Mouse (Mus musculus) heart, adult 2 months (tissue): Measurements from ENCODE around the gene Mrpl4. TPM values are rescaled to one million over a fixed set of nuclear protein-coding genes. Genes with fewer than 3 reads are reported as not detected.

Experiments used
- DNase-seq, 2 experiments: peaks; one replicate each; pipeline ENCODE4 v3.0.0; 2021
- H3K27ac ChIP-seq: fragments of 200-600 bp; 2 replicates; pipeline ENCODE4 v1.8.1; 2022
- H3K27me3 ChIP-seq: fragments of 200-500 bp; 2 replicates; pipeline ENCODE4 v1.6.1; 2012; ENCODE audit warnings: mild to moderate bottlenecking, low read length, inconsistent platforms, mixed read lengths; ENCODE audit not compliant: control insufficient read depth, insufficient read depth
- H3K36me3 ChIP-seq: fragments of 200-500 bp; 2 replicates; pipeline ENCODE4 v1.6.1; 2012; ENCODE audit warnings: low read length, inconsistent platforms; ENCODE audit not compliant: control insufficient read depth, insufficient read depth
- H3K4me1 ChIP-seq: fragments of 200-500 bp; 2 replicates; pipeline ENCODE4 v1.6.1; 2011; ENCODE audit warnings: low read length; ENCODE audit not compliant: control insufficient read depth, insufficient read depth
- H3K4me3 ChIP-seq: fragments of 200-600 bp; 2 replicates; pipeline ENCODE4 v1.8.1; 2022
- H3K79me2 ChIP-seq: fragments of 200-500 bp; replicated peaks from 2 replicates; pipeline ENCODE4 v1.6.1; 2012; ENCODE audit warnings: mild to moderate bottlenecking, inconsistent platforms, low read length, moderate library complexity, mixed read lengths; ENCODE audit not compliant: control insufficient read depth, insufficient read depth
- H3K9ac ChIP-seq: fragments of 200-500 bp; 2 replicates; pipeline ENCODE4 v1.6.1; 2012; ENCODE audit warnings: low read depth, mild to moderate bottlenecking, control low read depth, inconsistent platforms, low read length, mixed read lengths
- CTCF ChIP-seq: fragments of 200-600 bp; IDR thresholded peaks from 2 replicates; pipeline ENCODE4 v1.8.1; 2022; ENCODE audit warnings: antibody characterized with exemption, mild to moderate bottlenecking, moderate library complexity
- EP300 ChIP-seq: fragments of 200-500 bp; IDR thresholded peaks from 2 replicates; pipeline ENCODE4 v1.6.1; 2011; ENCODE audit warnings: low read depth, low read length, control low read depth; ENCODE audit not compliant: insufficient read depth
- POLR2A ChIP-seq: fragments of 200-500 bp; IDR thresholded peaks from 2 replicates; pipeline ENCODE4 v1.6.1; 2011; ENCODE audit warnings: mild to moderate bottlenecking, low read depth, low read length, control low read depth; ENCODE audit not compliant: insufficient read depth
- WGBS: fragments of 180-500 bp; shearing (Covaris S2); methylation state at CpG from one replicate; pipeline ENCODE4 v1.1.7; 2018; 5-methylcytosine and 5-hydroxymethylcytosine counted together
- intact Hi-C: fragments of 180-260 bp; cut with DNase I; formaldehyde crosslinking; loops from one replicate; pipeline ENCODE4 v1.15.1; 2025
- polyA plus RNA-seq: library from polyadenylated mRNA; depleted of rRNA; stranded (reverse); fragments of >200 nt; gene quantifications from 2 replicates; pipeline ENCODE4 v1.2.3, GENCODE M21; 2012
- total RNA-seq, 2 experiments: library from RNA; stranded (reverse); gene quantifications; 2 replicates each; pipeline ENCODE4 v1.2.3; 2021

Mrpl4 gene
- total and polyA plus RNA-seq, 3 experiments: 124 to 226 (median 130) TPM

GRCm38 (mm10) chr9:21016331-21017176 lies 14.0 kb downstream of the Mrpl4 start:
- Histone ChIP-seq H3K27ac (peak overlapping the region; percentile 74), H3K9ac (peak overlapping the region; percentile 51), H3K36me3 (no peaks in the 10 kb centered on the region), H3K27me3 (no peaks in the 10 kb centered on the region), H3K79me2 (no peaks in the 10 kb centered on the region), H3K4me1 (peaks cover 12% of the 10 kb centered on the region), H3K4me3 (peak overlapping the region; percentile 45)
- 4% methylated on average over 17 of the region's 17 CpGs for WGBS
- TF ChIP-seq EP300 (no peak), POLR2A (no peak), CTCF (no peak)
- intact Hi-C loops: no loop called here
- peak; percentile 49 to 56 for DNase-seq

DNA sequence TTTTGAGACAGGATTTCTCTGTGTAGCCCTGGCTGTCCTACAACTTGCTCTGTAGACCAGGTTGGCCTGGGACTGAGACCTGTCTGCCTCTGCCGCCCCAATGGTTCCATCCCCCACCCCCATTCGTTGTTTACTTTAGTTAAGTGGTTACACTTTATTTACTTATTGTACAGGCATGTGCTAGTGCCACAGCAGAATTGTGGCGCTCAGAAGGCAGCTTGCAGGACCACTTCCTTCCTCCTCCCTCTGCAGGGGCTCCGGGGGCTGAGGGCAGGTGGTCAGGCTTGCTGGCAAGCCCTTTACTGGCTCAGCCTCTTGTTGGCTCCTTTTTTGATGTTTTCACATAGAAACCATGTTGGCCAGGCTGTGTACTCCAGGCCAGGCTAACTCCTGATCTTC lies 14.6 kb downstream of the Mrpl4 start:
- no peaks in the 10 kb centered on the region for H3K27me3 ChIP-seq
- intact Hi-C loops: no loop called here
- H3K79me2 ChIP-seq: no peaks in the 10 kb centered on the region
- H3K36me3 ChIP-seq: no peaks in the 10 kb centered on the region
- no peak overlapping the region for H3K27ac ChIP-seq
- DNase-seq: no peak
- H3K9ac ChIP-seq: no peak overlapping the region
- WGBS: 32% methylated on average over 4 of the region's 4 CpGs
- TF ChIP-seq EP300 (no peak), CTCF (no peak), POLR2A (no peak)
- H3K4me3 ChIP-seq: 0 out of 2 replicates have a peak overlapping the region, but pooled peaks have one; percentile 3
- H3K4me1 ChIP-seq: peaks cover 8% of the 10 kb centered on the region

DNA sequence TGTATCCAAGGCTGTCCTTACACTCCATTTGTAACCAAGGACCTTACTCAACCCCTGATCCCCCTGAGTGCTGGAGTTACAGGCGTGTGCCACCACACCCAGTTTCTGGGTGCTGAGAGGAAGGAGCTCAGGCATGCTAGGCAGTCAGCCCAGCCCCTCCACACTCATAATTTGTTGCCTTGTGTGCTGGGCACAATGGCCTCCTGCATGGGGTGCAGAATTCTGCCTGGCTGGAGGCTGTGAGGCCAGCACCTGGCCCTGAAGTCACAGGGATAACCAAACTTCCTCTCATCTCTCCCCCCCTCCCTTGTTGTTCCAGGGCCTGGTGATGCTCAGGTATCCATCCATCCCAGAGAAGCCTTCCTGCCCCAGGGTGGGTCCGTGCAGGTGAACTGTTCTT lies 16.1 kb downstream of the Mrpl4 start:
- TF ChIP-seq EP300 (no peak), POLR2A (no peak), CTCF (no peak)
- H3K4me1 ChIP-seq: peaks cover 8% of the 10 kb centered on the region
- H3K36me3 ChIP-seq: no peaks in the 10 kb centered on the region
- H3K4me3 ChIP-seq: no peak overlapping the region
- DNase-seq: no peak
- H3K9ac ChIP-seq: no peak overlapping the region
- H3K79me2 ChIP-seq: no peaks in the 10 kb centered on the region
- no peaks in the 10 kb centered on the region for H3K27me3 ChIP-seq
- WGBS: 82% methylated on average over 2 of the region's 2 CpGs
- intact Hi-C loops: no loop called here
- H3K27ac ChIP-seq: no peak overlapping the region

- Histone ChIP-seq H3K36me3 (no peaks in the 10 kb centered on the region), H3K27me3 (no peaks in the 10 kb centered on the region), H3K4me3 (no peak overlapping the region), H3K27ac (no peak overlapping the region), H3K4me1 (peaks cover 5% of the 10 kb centered on the region), H3K79me2 (no peaks in the 10 kb centered on the region), H3K9ac (no peak overlapping the region)
- intact Hi-C loops: no loop called here
- no peak for TF ChIP-seq EP300
- no peak for TF ChIP-seq POLR2A
- TF ChIP-seq CTCF: no peak
- WGBS: 79% methylated on average over 3 of the region's 3 CpGs
- DNase-seq: no peak
Observed at GRCm38 (mm10) chr9:21021363-21021762, 18.8 kb downstream of the Mrpl4 start.

GRCm38 (mm10) chr9:21022288-21022687 lies 19.8 kb downstream of the Mrpl4 start:
- WGBS: 54% methylated on average over 6 of the region's 6 CpGs
- TF ChIP-seq POLR2A: no peak
- no peak for TF ChIP-seq EP300
- TF ChIP-seq CTCF: no peak
- H3K4me3 ChIP-seq: no peak overlapping the region
- no peaks in the 10 kb centered on the region for H3K36me3 ChIP-seq
- H3K4me1 ChIP-seq: peaks cover 2% of the 10 kb centered on the region; the same call in 1 of the 2 replicates
- no peak overlapping the region for H3K9ac ChIP-seq
- no peak for DNase-seq
- no peaks in the 10 kb centered on the region for H3K79me2 ChIP-seq
- H3K27me3 ChIP-seq: no peaks in the 10 kb centered on the region
- no peak overlapping the region for H3K27ac ChIP-seq
- intact Hi-C loops: no loop called here

DNA sequence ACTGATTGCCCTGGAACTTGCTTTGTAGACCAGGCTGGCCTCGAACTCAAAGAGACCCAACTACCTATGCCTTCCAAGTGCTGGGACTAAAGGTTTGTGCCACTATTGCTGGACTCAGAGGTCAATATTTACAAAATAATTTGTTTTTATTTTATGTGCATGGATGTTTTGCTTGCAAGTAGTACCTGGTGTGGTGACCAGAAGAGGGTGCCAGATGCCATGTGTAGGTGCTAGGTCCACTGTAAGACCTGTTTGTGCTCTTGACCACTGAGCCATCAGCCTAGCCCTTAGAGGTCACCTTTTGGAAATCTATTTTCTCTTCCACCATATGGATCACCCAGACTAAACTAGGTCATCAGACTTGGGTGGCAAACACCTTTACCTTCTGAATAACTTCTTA lies 20.2 kb downstream of the Mrpl4 start:
- Histone ChIP-seq H3K4me1 (no peaks in the 10 kb centered on the region; the same call in 1 of the 2 replicates), H3K27ac (no peak overlapping the region), H3K27me3 (no peaks in the 10 kb centered on the region), H3K79me2 (no peaks in the 10 kb centered on the region), H3K9ac (no peak overlapping the region), H3K4me3 (no peak overlapping the region), H3K36me3 (no peaks in the 10 kb centered on the region)
- intact Hi-C loops: no loop called here
- WGBS: 73% methylated on average over 1 of the region's 1 CpGs
- TF ChIP-seq CTCF (peak; percentile 26; the same call in 1 of the 2 replicates), POLR2A (no peak)
- no peak for DNase-seq
